Mouse (Mus musculus): ENCODE data around the gene Cbln3. TPM values are rescaled to one million over a fixed set of nuclear protein-coding genes. Genes with fewer than 3 reads are reported as not detected.

The Cbln3 gene
- total RNA-seq, 2 experiments from 2014 or later: not detected

DNA sequence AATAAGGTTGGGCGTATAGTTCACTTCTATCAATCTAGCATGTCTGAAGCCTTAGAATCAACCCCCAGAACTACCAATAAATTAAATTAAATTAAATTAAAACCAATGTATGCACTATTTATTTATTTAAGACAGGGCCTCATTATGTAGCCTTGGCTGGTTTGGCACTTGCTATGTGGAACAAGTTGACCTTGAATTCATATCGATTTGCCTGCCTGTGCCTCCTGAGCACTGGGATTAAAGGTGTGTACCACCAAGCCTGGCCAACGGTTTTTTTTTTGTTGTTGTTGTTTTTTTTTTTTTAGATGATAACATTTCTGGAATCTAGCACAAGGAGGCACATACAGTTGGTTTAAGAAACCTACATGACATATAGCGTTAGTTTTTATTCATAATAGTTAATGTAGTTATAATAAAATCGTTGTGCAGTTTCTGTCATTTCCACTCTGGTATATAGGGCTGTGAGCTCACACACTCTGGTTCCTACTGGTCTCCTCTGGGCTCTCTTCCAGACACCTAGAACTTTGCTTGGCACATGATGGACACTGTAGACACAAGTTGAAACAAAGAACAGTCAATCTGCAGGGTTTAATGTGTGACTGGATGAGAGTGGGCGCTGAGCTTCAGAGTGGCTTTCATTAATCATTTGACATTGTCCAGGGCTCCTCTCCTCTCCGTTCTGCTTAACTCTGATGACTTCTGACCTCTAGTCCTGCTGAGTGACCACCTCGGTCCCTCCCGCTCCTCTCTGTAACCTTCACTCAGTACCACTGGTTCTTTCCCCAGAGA, 38.5 kb downstream of the Cbln3 start:
- DNase-seq: no peak

- DNase-seq: peak in 1 of 2 experiments; percentile 42
These were observed 41.4 kb downstream of the Cbln3 start for GRCm38 (mm10) chr14:55842794-55843193.

- no peak for DNase-seq
These were observed 43.3 kb downstream of the Cbln3 start for GRCm38 (mm10) chr14:55840853-55841366.

- DNase-seq: no peak
These were observed 45.5 kb downstream of the Cbln3 start for GRCm38 (mm10) chr14:55838740-55839139.

GRCm38 (mm10) chr14:55838312-55838711, 45.9 kb downstream of the Cbln3 start:
- DNase-seq: no peak

DNA sequence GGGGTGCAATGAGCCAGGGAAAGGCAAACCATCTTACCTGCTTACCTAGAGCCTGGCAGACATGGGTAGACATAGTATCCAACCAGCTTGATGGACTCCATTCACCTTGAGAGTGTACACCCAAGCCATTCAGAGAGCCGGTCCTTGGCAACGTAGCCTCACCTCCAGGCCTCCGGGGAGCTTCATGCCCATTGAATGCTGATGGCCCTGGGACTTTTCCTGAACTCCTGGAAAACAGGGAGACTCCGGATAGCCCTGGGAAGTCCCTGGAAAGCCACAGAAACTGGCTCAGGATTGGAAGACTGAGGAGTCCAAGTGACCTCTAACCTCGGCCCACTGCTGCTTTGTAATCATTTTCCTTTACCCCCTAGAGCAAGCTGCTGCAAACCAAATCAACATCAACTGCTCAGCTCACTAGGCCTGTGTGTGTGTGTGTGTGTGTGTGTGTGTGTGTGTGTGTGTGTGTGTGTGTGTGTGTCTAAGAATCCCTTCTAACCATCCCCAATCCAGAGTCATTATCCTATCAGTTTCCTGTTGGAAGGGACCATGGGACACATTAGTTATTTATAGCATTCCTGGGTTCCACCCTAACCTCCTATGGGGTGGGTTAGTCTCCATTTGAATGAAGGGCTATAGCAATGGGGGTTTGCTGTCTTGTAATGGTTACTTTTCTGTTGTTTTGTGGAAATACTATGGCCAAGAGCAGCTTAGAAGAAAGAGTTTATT, 49.2 kb downstream of the Cbln3 start:
- DNase-seq: no peak

GRCm38 (mm10) chr14:55833126-55833525, 51.1 kb downstream of the Cbln3 start:
- DNase-seq: no peak

GRCm38 (mm10) chr14:55830331-55830730, 53.9 kb downstream of the Cbln3 start:
- no peak for DNase-seq

- DNase-seq: no peak
These were observed 54.3 kb downstream of the Cbln3 start for GRCm38 (mm10) chr14:55829854-55830253.

Other genes starting within 250 kb of the Cbln3 start
- 10 to 100 TPM; 51.3 to 64.8 TPM for gene Ipo4, start 248.4 kb downstream of the Cbln3 start, total RNA-seq (2021)
- gene Gm49378, start 246.5 kb downstream of the Cbln3 start, total RNA-seq (2021): 1 to 10 TPM; 1.4 to 2.3 TPM
- 10 to 100 TPM; 39.7 to 42.3 TPM for gene Tm9sf1, start 240.6 kb downstream of the Cbln3 start, total RNA-seq (2021)
- gene Tssk4, start 234.2 kb downstream of the Cbln3 start, total RNA-seq (2021): under 1 TPM; 0.42 to 0.54 TPM
- gene Mdp1, start 223.9 kb downstream of the Cbln3 start, total RNA-seq (2021): 10 to 100 TPM; 47.1 to 58.8 TPM
- 10 to 100 TPM in 1 of 2 experiments, 1 to 10 TPM in 1; 8.7 to 10.8 TPM for gene Gmpr2, start 212.5 kb downstream of the Cbln3 start, total RNA-seq (2021)
- gene Nedd8, start 212.3 kb downstream of the Cbln3 start, total RNA-seq (2021): 100 to 1,000 TPM; 250 to 257 TPM
- gene Tinf2, start 202.6 kb downstream of the Cbln3 start, total RNA-seq (2021): 10 to 100 TPM; 10.1 to 12.1 TPM
- gene Tgm1, start 170.5 kb downstream of the Cbln3 start, total RNA-seq (2021): under 1 TPM; 0.25 to 0.44 TPM
- 10 to 100 TPM; 14.8 to 15.8 TPM for gene Rabggta, start 162.1 kb downstream of the Cbln3 start, total RNA-seq (2021)
- 10 to 100 TPM; 39.8 to 42.6 TPM for gene Dhrs1, start 138.7 kb downstream of the Cbln3 start, total RNA-seq (2021)
- 10 to 100 TPM in 1 of 2 experiments, 1 to 10 TPM in 1; 7.7 to 11.9 TPM for gene Nop9, start 138.7 kb downstream of the Cbln3 start, total RNA-seq (2021)
- gene Cideb, start 125.9 kb downstream of the Cbln3 start, total RNA-seq (2021): 1 to 10 TPM; 2.0 TPM
- gene Ltb4r2, start 123.0 kb downstream of the Cbln3 start, total RNA-seq (2021): under 1 TPM; 0.21 to 0.25 TPM
- under 1 TPM; 0.25 to 0.41 TPM for gene Ltb4r1, start 118.4 kb downstream of the Cbln3 start, total RNA-seq (2021)
- gene Adcy4, start 100.3 kb downstream of the Cbln3 start, total RNA-seq (2021): 10 to 100 TPM; 15.7 to 17.3 TPM
- 1 to 10 TPM; 1.6 to 2.9 TPM for gene Ripk3, start 95.5 kb downstream of the Cbln3 start, total RNA-seq (2021)
- gene Nfatc4, start 61.2 kb downstream of the Cbln3 start, total RNA-seq (2021): 1 to 10 TPM; 2.5 to 4.0 TPM
- 1 to 10 TPM; 7.2 to 7.4 TPM for gene Nynrin, start 30.4 kb downstream of the Cbln3 start, total RNA-seq (2021)
- 10 to 100 TPM in 1 of 2 experiments, 1 to 10 TPM in 1; 8.6 to 10.0 TPM for gene Khnyn, start 555 bp upstream of the Cbln3 start, total RNA-seq (2021)
- 100 to 1,000 TPM; 119 to 138 TPM for gene Sdr39u1, start 15.9 kb upstream of the Cbln3 start, total RNA-seq (2021)
- 1 to 10 TPM; 1.6 to 2.5 TPM for gene Cma1, start 60.3 kb upstream of the Cbln3 start, total RNA-seq (2021)
- not detected for gene Cma2, start 66.6 kb upstream of the Cbln3 start, total RNA-seq (2021)
- gene Mcpt1, start 133.6 kb upstream of the Cbln3 start, total RNA-seq (2021): not detected
- not detected for gene Mcpt9, start 146.1 kb upstream of the Cbln3 start, total RNA-seq (2021)
- gene Mcpt2, start 157.6 kb upstream of the Cbln3 start, total RNA-seq (2021): not detected
- gene Mcpt4, start 177.9 kb upstream of the Cbln3 start, total RNA-seq (2021): 1 to 10 TPM; 1.3 to 1.6 TPM
- gene Mcpt8, start 200.9 kb upstream of the Cbln3 start, total RNA-seq (2021): not detected
- not detected for gene Ctsg, start 218.2 kb upstream of the Cbln3 start, total RNA-seq (2021)
- gene Gzme, start 236.2 kb upstream of the Cbln3 start, total RNA-seq (2021): not detected
- gene Gzmd, start 248.2 kb upstream of the Cbln3 start, total RNA-seq (2021): not detected